Mouse (Mus musculus): ENCODE data around the gene Zdhhc12.
"Not testable (repeated sequence)": the region's sequence is repeated elsewhere in the genome, so short reads cannot be mapped to it uniquely, and the experiment has no call there.

Gene Zdhhc12

GRCm38 (mm10) chr2:30093471-30094207 is at the start of gene Zdhhc12:
TSS of gene Zdhhc12 (minus strand) at chr2:30093648.
- DNase-seq = peak; percentile 93

GRCm38 (mm10) chr2:30140021-30140420 is 46.6 kb upstream of the Zdhhc12 start:
- peak; percentile 77 for DNase-seq

DNA sequence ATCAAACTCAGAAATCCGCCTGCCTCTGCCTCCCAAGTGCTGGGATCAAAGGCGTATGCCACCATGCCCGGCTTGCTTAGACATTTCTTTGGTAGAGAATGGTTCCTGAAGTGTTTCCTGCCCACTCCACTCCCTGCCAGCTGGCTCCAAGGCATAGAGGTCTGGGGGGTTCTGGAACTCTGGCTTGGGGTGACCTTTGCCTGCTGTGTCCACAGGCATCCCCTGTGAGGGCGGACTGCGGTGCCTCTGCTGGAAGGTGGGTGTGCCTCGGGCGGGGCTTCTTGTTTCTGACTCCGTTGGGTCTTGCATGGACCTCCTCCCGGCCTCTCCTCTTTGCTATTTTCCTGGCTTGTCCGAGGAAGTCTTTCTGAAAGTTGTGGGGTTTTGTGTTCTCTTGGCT is 43.0 kb upstream of the Zdhhc12 start:
- DNase-seq = no peak

DNA sequence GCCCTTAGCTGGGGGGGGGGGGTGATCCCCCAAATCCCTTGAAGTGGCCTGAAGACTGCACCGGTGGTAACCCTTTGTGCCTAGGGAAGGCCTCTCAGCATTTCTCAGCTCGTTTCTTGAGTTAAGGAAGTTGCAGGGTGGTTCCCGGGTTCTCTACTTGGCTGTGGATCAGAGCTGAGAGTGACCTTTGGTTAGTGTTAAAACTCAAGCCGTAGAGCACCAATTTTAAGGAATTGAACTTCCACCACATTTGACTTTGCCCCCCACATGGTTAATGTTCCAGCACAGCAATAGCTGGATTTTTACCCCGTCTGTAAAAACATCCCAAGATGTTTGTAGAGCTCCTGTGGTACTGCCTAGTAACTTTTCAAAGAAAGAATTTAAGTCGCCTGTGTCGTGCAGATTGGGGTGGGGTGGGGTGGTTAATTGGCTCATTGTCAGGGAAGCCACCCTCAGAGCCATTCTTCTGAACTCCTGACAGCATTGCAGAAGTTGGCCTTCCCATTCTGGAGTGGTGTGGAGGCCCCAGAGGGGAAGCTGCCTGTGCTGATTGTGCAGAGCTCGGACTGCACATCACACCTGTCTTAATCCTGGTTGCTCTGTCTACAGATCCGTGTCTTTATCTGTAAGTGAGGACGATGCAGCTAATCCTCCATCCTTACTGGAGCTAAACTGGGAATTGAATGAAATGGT is 41.6 kb upstream of the Zdhhc12 start:
- no peak for DNase-seq

DNA sequence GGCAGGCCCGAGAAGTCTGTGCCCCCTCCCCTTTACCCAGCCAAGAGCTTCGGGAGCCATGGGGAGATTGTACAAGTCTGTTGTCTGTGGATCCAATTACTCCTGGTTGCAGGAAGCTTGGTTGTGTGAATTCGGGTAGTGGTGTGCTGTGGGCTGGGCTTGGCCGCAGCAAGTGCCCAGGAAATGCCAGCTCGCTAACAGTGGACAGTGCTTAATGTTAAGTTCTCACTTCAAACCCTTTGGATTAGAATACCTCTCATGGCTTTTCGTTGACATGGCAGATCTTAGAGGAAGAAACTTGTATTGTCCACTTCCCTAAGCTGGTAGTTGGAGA is 40.9 kb upstream of the Zdhhc12 start:
- no peak for DNase-seq

DNA sequence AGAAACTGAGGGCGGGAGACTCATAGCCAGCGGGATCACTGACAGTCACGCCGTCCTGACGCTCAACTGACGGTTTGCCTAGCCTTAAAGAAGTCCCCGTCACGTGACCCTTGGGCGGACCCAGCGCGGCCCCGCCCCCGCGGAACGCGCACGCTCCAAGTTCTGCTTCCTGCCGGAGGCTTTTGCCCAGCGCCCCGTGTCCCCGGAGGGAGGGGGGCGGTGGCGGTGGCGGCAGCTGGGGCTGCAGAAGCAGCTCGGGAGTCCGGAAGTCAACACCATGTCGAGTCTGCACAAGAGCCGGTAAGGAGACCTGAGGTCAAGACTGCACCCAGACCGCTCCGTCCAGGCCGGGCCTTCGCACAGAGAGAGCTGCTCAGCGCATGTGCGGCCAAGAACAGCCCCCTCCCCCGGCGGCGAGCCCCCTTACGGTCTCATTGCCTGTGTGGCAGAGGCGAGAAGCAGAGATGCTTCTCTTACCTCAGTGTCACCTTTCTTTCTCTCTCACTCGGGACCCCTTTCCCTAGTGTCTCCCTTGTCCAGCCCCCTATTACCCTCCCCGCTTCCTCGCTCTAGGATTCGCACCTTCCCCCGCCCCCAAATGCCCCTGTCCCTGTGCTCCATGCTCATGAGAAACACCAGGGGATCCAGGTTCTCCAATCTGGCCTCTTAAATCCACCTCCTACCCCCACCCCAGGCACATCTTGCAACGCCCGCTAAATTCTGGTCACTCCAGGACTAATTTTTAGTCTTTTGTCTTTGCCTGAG is 40.3 kb upstream of the Zdhhc12 start, which contains the start of gene Tbc1d13:
Tbc1d13 (plus strand) TSS at position 134 of the 765 bp plus-strand sequence.
- peak; percentile 98 for DNase-seq

GRCm38 (mm10) chr2:30132801-30133612 is 39.6 kb upstream of the Zdhhc12 start:
- DNase-seq = no peak

DNA sequence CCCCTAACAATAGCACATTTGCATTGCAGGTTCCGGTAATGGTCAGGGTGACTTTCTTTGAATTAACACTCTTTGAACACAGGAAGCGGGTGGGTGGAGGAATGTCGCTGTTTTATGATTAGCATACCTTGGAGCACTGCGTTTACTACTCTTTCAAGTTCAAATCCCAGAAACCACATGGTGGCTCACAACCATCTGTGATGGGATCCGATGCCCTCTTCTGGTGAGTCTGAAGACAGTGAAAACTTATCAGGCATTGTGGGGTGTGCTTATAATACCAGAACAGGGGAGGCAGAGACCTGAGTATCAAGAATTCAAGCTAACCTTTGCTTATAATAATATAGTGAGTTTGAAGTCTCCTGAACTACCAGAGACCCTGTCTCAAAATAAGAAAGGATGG is 37.8 kb upstream of the Zdhhc12 start:
- not testable (repeated sequence) for DNase-seq

GRCm38 (mm10) chr2:30130156-30130555 is 36.7 kb upstream of the Zdhhc12 start:
- DNase-seq = no peak

- peak; percentile 79 for DNase-seq
Measured at GRCm38 (mm10) chr2:30128789-30129188, 35.3 kb upstream of the Zdhhc12 start.

DNA sequence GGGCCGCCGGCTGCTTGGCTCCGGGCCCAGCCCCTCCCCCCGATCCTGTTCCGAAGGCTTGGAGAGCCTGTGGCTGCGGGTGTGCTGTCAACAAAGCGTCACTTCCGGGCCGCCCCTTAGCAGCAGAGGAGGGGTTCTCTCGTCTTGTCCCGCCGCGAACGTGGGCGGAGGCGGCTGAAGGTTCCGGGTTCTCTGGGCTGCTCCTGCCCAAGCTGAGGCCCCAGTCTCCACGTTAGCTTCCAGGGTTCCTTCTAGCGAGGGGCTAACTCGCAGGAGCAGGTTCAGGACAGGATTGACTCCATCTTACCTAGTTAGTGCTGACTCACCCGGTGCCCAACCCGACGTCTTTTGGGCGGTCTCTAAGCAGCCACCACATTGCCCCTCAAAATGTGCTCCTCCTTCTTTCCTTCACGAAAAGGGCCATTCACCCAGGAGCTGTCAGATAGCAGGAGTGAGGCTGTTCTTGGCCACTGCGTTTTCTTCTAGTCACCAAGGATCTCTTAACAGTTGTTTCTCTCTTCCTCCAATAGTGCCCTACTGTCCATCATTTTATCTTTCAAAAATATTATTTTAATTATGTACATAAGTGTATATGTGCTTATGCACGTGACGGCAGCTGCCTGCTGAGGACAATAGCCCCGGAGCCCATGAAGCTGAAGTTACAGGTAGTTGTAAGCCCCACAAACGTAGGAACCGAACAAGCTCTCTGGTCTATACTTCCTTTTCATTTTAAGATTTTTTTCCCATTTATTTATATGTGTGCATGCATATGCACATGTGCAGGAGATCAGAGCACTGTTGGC is 31.2 kb upstream of the Zdhhc12 start, which contains the start of gene Zer1:
Zer1 (minus strand) TSS at position 114 of the 803 bp plus-strand sequence.
- DNase-seq = peak; percentile 94

GRCm38 (mm10) chr2:30123729-30124471 is 30.5 kb upstream of the Zdhhc12 start:
- DNase-seq = peak; percentile 65

GRCm38 (mm10) chr2:30122766-30123165 is 29.3 kb upstream of the Zdhhc12 start:
- DNase-seq = no peak

DNA sequence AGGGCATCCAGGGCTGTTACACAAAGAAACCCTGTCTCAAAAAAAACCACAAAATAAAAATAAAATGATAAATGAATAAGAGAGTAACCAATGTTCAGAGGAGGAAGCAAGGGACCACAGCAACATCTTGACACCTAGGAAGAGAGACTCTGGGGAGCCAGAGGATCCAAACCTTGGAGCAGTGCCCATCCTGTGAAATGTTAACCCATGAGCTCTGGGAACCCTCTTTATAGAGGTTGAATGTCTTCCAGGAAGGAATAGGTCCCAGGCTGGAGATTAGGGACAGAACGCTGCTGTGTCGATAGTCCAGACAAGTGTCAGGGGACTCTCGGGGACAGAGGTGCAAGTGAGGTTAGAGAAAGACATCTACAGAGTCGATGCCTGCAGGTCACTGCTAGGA is 26.8 kb upstream of the Zdhhc12 start:
- no peak for DNase-seq

DNA sequence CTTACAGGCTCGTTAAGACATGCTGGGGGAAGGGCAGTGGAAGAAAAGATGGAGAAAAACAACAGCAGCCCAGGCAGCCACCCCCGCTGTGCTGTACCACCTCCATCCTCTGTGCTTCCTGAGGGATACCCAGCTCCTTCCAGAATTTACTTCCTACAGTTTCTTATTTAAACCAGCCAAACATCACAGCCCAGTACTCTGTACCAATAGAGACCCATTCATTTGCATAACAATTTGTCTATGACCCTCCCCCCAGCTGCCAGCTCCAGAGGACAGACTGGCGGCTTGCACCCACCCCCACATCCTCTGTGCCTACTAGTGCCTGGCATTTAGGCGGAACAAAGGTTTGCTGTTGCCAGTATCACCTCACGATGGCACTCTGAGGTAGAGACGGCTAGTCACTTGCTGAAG is 26.2 kb upstream of the Zdhhc12 start:
- no peak for DNase-seq

DNA sequence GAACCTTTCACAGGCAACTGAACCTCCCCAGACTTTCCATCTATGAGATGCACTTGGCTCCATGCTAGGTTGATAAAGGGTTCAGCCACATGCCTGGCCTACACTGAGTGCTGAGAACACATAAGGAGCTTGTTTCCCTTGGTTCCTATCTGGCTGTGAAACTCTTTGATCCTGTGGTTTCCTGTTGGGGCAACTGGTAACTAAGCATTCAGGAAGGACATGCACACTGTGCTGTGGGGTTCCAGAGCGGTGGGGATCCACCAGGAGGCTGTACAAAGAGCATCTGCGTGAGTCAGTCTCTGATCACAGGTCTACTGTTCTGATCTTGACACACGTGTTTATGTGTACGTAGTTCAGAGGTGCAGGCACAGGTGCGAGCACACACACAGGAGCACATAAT is 19.1 kb upstream of the Zdhhc12 start:
- DNase-seq = no peak

- no peak for DNase-seq
Measured at GRCm38 (mm10) chr2:30111500-30111899, 18.1 kb upstream of the Zdhhc12 start.

DNA sequence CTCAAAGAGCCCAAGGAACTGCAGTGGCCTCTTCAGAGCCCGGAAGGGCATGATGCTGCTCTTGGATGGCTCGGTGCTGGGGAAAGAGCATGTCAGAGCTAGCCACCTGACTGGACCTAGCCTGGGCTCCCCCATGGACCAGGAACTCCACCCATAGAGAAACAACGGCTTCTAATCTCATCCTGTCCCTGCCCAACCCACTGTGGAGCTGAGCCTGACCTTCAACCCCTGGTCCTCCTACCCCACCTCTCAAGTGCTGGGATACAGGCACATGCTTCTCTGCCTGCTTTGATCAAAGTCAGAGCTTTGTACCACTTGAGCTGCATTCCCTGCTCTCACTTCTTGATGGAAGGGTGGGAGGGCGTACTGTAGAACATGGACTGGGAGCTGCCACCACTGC is 14.8 kb upstream of the Zdhhc12 start:
- DNase-seq = no peak

- DNase-seq = no peak
Measured at GRCm38 (mm10) chr2:30107646-30108045, 14.2 kb upstream of the Zdhhc12 start.

DNA sequence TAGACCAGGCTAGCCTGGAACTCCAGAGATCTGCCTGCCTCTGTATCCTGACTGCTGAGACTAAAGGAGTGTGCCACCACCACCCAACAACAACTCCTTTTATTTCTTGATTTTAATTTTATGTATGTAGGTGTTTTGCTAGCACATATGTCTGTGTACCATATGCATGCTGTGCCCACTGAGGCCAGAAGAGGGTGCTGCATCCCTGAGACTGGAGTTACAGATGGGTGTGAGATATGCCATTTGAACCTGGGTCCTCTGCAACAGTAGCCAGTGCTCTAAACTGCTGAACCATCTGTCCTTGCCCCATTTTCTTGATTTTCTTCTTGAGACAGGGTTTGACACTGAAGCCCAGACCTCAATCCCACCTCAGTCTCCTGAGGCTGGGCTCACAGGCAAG is 12.9 kb upstream of the Zdhhc12 start:
- DNase-seq = no peak

GRCm38 (mm10) chr2:30100214-30100613 is 6.8 kb upstream of the Zdhhc12 start:
- no peak for DNase-seq

Measured in cerebellum, adult 9-10 months (tissue).